Mouse (Mus musculus): ENCODE data around the gene Crim1.

DNA sequence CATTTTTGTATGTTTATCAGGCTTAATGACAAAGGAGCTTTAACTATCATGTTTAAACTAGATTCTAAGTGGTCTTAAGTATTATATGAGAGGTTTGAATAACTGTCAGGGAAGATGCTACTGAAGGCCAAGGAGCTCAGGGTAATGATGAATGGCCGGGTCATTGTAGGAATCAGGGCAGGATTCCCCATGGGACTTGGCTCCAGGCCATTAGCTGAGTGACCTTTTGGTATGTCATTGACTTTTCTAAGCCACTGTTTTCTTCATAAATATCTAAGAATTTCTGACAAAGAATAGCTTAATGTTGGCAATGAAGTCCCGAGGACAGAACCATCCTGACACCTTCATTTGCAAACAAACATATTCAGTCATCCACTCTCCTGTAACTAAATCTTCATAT is 66.2 kb downstream of the Crim1 start:
- TF ChIP-seq CTCF (IDR thresholded peaks at IDR 0.05; ENCODE audit: control insufficient read depth, insufficient read depth, insufficient read length): no peak
- no peak for TF ChIP-seq MYOG (IDR thresholded peaks at IDR 0.05; ENCODE audit: control insufficient read depth, extremely low read depth, insufficient read length)
- TF ChIP-seq MAX (IDR thresholded peaks at IDR 0.05): no peak
- TF ChIP-seq USF1 (IDR thresholded peaks at IDR 0.05; ENCODE audit: low read depth): no peak
- TF ChIP-seq CEBPB (IDR thresholded peaks at IDR 0.05; ENCODE audit: low read depth): no peak
- TF ChIP-seq MYOD1 (IDR thresholded peaks at IDR 0.05; ENCODE audit: control insufficient read depth, insufficient read length, low read depth): no peak

Measured in C2C12 (cell line).